Mouse (Mus musculus) brain, embryonic 14.5 days (tissue): ENCODE results near the gene Lrig3.

ENCODE experiments used
- CTCF ChIP-seq: fragments of 200-500 bp; IDR thresholded peaks from 2 replicates; pipeline ENCODE4 v1.5.1; 2012; ENCODE audit warnings: inconsistent platforms, mild to moderate bottlenecking, moderate library complexity, borderline replicate concordance; ENCODE audit not compliant: insufficient read depth, insufficient read length; ENCODE audit errors: extremely low read depth
- POLR2A ChIP-seq: fragments of 200-500 bp; IDR thresholded peaks from 2 replicates; pipeline ENCODE4 v1.6.1; 2012; ENCODE audit warnings: mild to moderate bottlenecking, inconsistent platforms, borderline replicate concordance; ENCODE audit not compliant: poor library complexity, insufficient read depth, insufficient read length, severe bottlenecking; ENCODE audit errors: extremely low read depth

- TF ChIP-seq POLR2A (no peak), CTCF (no peak)
Observed at GRCm38 (mm10) chr10:126013667-126014066, 47.7 kb downstream of the Lrig3 start.
